ENCODE assay signal across 25 mouse cellular contexts in the genomic region with DNA sequence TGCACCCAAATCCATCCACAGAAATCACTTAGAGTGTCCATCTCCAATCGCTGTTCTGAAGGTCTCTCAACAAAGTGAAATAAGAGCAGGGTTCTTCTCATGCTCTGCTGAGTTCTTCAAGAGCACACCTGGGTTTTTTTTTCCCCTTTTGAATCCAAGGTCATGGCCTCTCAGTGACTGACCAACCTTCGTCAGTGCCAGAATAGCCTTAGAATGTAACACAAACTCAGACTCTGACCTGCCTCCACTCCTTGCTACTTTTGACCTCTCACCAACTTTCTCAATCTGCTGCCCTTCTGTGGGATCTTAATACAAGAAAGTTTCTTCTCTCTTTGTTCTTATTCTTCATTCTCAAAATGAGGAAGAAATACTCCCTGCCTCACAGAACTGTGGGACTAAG. TPM values are rescaled to one million over a fixed set of nuclear protein-coding genes. Genes with fewer than 3 reads are reported as not detected.
A peak's percentile ranks its signal among the peaks of the same experiment; 100 is the strongest.
DNase-seq lines count a peak whose midpoint lies in the region; ATAC-seq and TF ChIP-seq lines count a peak whose summit lies in the region.
"Had no signal": no experiment of that assay in that cellular context is flagged by ENCODE, and none has a peak within 500 bp of the region (broad histone marks: within the 10 kb centered on the region; RNA-seq: fewer than 3 reads in every experiment).

No protein-coding gene starts in this region.

- H3K9me3 ChIP-seq in kidney, embryonic 16.5 days (ENCODE audit: low read length), result no peaks in the 10 kb centered on the region
- no peaks in the 10 kb centered on the region for H3K9me3 ChIP-seq in kidney, embryonic 14.5 days (ENCODE audit: control insufficient read depth, low read length)
- H3K9me3 ChIP-seq: embryonic facial prominence, embryonic 13.5 days; embryonic facial prominence, embryonic 15.5 days; forebrain, embryonic 10.5 days; forebrain, embryonic 12.5 days had no signal

- no peak overlapping the region for H3K4me3 ChIP-seq in kidney, adult 2 months (ENCODE audit: insufficient read depth, low read depth, low read length)
- H3K4me3 ChIP-seq in kidney, embryonic 16.5 days (ENCODE audit: low read length), result no peak overlapping the region
- no peak overlapping the region for H3K4me3 ChIP-seq in kidney, embryonic 14.5 days (ENCODE audit: low read length)
- H3K4me3 ChIP-seq: embryonic facial prominence, embryonic 13.5 days; embryonic facial prominence, embryonic 15.5 days; erythroblast, embryonic 14.5 days; forebrain, embryonic 10.5 days; forebrain, embryonic 12.5 days had no signal

- no peak for TF ChIP-seq POLR2A in kidney, adult 2 months (IDR thresholded peaks at IDR 0.05; ENCODE audit: low read depth, low read length)

- no peaks in the 10 kb centered on the region for H3K4me1 ChIP-seq in kidney, adult 2 months (ENCODE audit: control insufficient read depth, insufficient read depth, low read length)
- no peaks in the 10 kb centered on the region for H3K4me1 ChIP-seq in kidney, embryonic 16.5 days (ENCODE audit: insufficient read depth, low read length)
- H3K4me1 ChIP-seq in kidney, embryonic 14.5 days (ENCODE audit: control insufficient read depth, insufficient read depth, low read length), result no peaks in the 10 kb centered on the region
- H3K4me1 ChIP-seq: embryonic facial prominence, embryonic 13.5 days; embryonic facial prominence, embryonic 15.5 days; forebrain, embryonic 10.5 days; forebrain, embryonic 12.5 days had no signal

- no peak overlapping the region for H3K27ac ChIP-seq in kidney, adult 2 months (ENCODE audit: insufficient read depth, low read depth, low read length)
- no peak overlapping the region for H3K27ac ChIP-seq in kidney, embryonic 16.5 days (ENCODE audit: low read length)
- H3K27ac ChIP-seq in kidney, embryonic 14.5 days (ENCODE audit: low read depth, low read length), result no peak overlapping the region
- H3K27ac ChIP-seq: embryonic facial prominence, embryonic 13.5 days; embryonic facial prominence, embryonic 15.5 days; forebrain, embryonic 10.5 days; forebrain, embryonic 12.5 days had no signal

- H3K4me2 ChIP-seq in kidney, embryonic 16.5 days (replicated peaks; ENCODE audit: low read depth, low read length), result no peak overlapping the region
- H3K4me2 ChIP-seq in kidney, embryonic 14.5 days (replicated peaks; ENCODE audit: low read depth, low read length), result no peak overlapping the region
- H3K4me2 ChIP-seq: embryonic facial prominence, embryonic 13.5 days; embryonic facial prominence, embryonic 15.5 days; forebrain, embryonic 12.5 days had no signal

- WGBS in kidney, adult 2 months, result 45% methylated on average over 2 of the region's 2 CpGs
- WGBS in kidney, embryonic 16.5 days, result 53% methylated on average over 2 of the region's 2 CpGs
- WGBS in kidney, embryonic 14.5 days, result 53% methylated on average over 2 of the region's 2 CpGs

- no peak for ATAC-seq in kidney, embryonic 16.5 days (ENCODE audit: low FRiP score, low TSS enrichment)
- no peak for ATAC-seq in kidney, embryonic 14.5 days (ENCODE audit: low FRiP score, low TSS enrichment)
- ATAC-seq: forebrain, embryonic 14.5 days had no signal

- TF ChIP-seq CTCF in kidney, adult 2 months (conservative IDR thresholded peaks at IDR 0.05; ENCODE audit: insufficient read depth, insufficient read length, low read depth, low read length), result no peak

- peak; percentile 72 for DNase-seq in kidney, adult 2 months
- DNase-seq in kidney, adult 9 months, result peak; percentile 67
- DNase-seq in kidney, postnatal 36 days, result peak; percentile 36 to 64
- DNase-seq in kidney, postnatal 10 days, result no peak
- DNase-seq: adrenal gland, adult 2 months; adrenal gland, postnatal 10 days; adrenal gland, postnatal 25 days; cerebellum, adult 11 months; cerebellum, adult 18-20 months; cerebellum, adult 8-10 months; cerebellum, adult 9-11 months; cerebellum, postnatal 14 days; cerebellum, postnatal 36 days; embryo, embryonic 11 days had no signal

- no peak overlapping the region for H3K9ac ChIP-seq in kidney, embryonic 16.5 days (replicated peaks; ENCODE audit: low read length)
- no peak overlapping the region for H3K9ac ChIP-seq in kidney, embryonic 14.5 days (ENCODE audit: low read depth, low read length)
- H3K9ac ChIP-seq: embryonic facial prominence, embryonic 13.5 days; embryonic facial prominence, embryonic 15.5 days; forebrain, embryonic 12.5 days had no signal

- no peaks in the 10 kb centered on the region for H3K36me3 ChIP-seq in kidney, adult 2 months (ENCODE audit: control insufficient read depth, insufficient read depth, low read length)
- no peaks in the 10 kb centered on the region for H3K36me3 ChIP-seq in kidney, embryonic 16.5 days (ENCODE audit: insufficient read depth, low read length)
- no peaks in the 10 kb centered on the region for H3K36me3 ChIP-seq in kidney, embryonic 14.5 days (ENCODE audit: control insufficient read depth, insufficient read depth, low read length)
- H3K36me3 ChIP-seq: embryonic facial prominence, embryonic 13.5 days; embryonic facial prominence, embryonic 15.5 days; forebrain, embryonic 10.5 days; forebrain, embryonic 12.5 days had no signal

- no peaks in the 10 kb centered on the region for H3K27me3 ChIP-seq in kidney, adult 2 months (replicated peaks; ENCODE audit: control insufficient read depth, insufficient read depth, low read length)
- no peaks in the 10 kb centered on the region for H3K27me3 ChIP-seq in kidney, embryonic 16.5 days (ENCODE audit: insufficient read depth, low read length)
- H3K27me3 ChIP-seq in kidney, embryonic 14.5 days (ENCODE audit: control insufficient read depth, insufficient read depth, low read length), result no peaks in the 10 kb centered on the region
- H3K27me3 ChIP-seq: embryonic facial prominence, embryonic 13.5 days; embryonic facial prominence, embryonic 15.5 days; forebrain, embryonic 12.5 days had no signal

RNA-seq across cellular contexts. Expression of a gene that starts 18.7 kb away (rescaled TPM):
- 20.6 and 34.5 TPM in 2 replicates for polyA plus RNA-seq in kidney, adult 2 months (2012; rRNA removed)
- 4.6 and 4.8 TPM in 2 replicates for polyA plus RNA-seq in kidney, embryonic 16.5 days (2015; fragmentation: Nextera tagmentation; extraction: Ambion mirVana)
- 0.31 and 0.41 TPM in 2 replicates for polyA plus RNA-seq in kidney, embryonic 14.5 days (2014; fragmentation: Nextera tagmentation; extraction: Ambion mirVana)
- polyA plus RNA-seq: adrenal gland, adult 2 months; brain, embryonic 14.5 days; C2C12; embryonic facial prominence, embryonic 11.5 days; embryonic facial prominence, embryonic 13.5 days; erythroblast, embryonic 14.5 days; forebrain, embryonic 10.5 days; forebrain, embryonic 12.5 days; forebrain, embryonic 14.5 days had no signal
